Mouse (Mus musculus): Measurements from ENCODE around the gene Clcnka. TPM values are rescaled to one million over a fixed set of nuclear protein-coding genes. Genes with fewer than 3 reads are reported as not detected.

Gene Clcnka
- polyA plus RNA-seq, 1 experiment: not detected

- H3K79me2 ChIP-seq (ENCODE audit: control insufficient read depth, insufficient read depth): no peaks in the 10 kb centered on the region
- H3K79me3 ChIP-seq (ENCODE audit: low read depth): no peaks in the 10 kb centered on the region
- no peak overlapping the region for H3K4me3 ChIP-seq (ENCODE audit: insufficient read depth, poor library complexity, severe bottlenecking)
- no peak overlapping the region for H3ac ChIP-seq (ENCODE audit: control insufficient read depth, insufficient read length, low read depth)
- H3K27me3 ChIP-seq (ENCODE audit: control insufficient read depth, insufficient read depth, insufficient read length): no peaks in the 10 kb centered on the region
- TF ChIP-seq USF1 (IDR thresholded peaks at IDR 0.05; ENCODE audit: low read depth) (no peak), CEBPB (IDR thresholded peaks at IDR 0.05; ENCODE audit: low read depth) (no peak), MAX (IDR thresholded peaks at IDR 0.05) (no peak)
- H3K36me3 ChIP-seq (ENCODE audit: control insufficient read depth, insufficient read depth): no peaks in the 10 kb centered on the region
Measured at GRCm38 (mm10) chr4:141420886-141421285, 22.4 kb upstream of the Clcnka start.

- no peak within 1 kb of the TSS for H3K4me3 ChIP-seq (ENCODE audit: insufficient read depth, poor library complexity, severe bottlenecking)
- H3K36me3 ChIP-seq (ENCODE audit: control insufficient read depth, insufficient read depth): no peaks in the 10 kb centered on the region
- no peak within 1 kb of the TSS for H3ac ChIP-seq (ENCODE audit: control insufficient read depth, insufficient read length, low read depth)
- TF ChIP-seq USF1 (IDR thresholded peaks at IDR 0.05; ENCODE audit: low read depth) (no peak), MYOD1 (IDR thresholded peaks at IDR 0.05; ENCODE audit: control insufficient read depth, insufficient read length, low read depth) (no peak), MAX (IDR thresholded peaks at IDR 0.05) (no peak), FOSL1 (IDR thresholded peaks at IDR 0.05; ENCODE audit: insufficient read depth, low read length, poor library complexity, severe bottlenecking) (no peak)
- H3K79me2 ChIP-seq (ENCODE audit: control insufficient read depth, insufficient read depth): no peaks in the 10 kb centered on the region
- H3K27me3 ChIP-seq (ENCODE audit: control insufficient read depth, insufficient read depth, insufficient read length): no peaks in the 10 kb centered on the region
- no peaks in the 10 kb centered on the region for H3K79me3 ChIP-seq (ENCODE audit: low read depth)
Measured at GRCm38 (mm10) chr4:141420192-141420829, 21.8 kb upstream of the Clcnka start, which contains the start of gene Hspb7. Gene Hspb7 (plus strand): TSS chr4:141420779.

- no peak overlapping the region for H3K4me3 ChIP-seq (ENCODE audit: insufficient read depth, poor library complexity, severe bottlenecking)
- no peaks in the 10 kb centered on the region for H3K36me3 ChIP-seq (ENCODE audit: control insufficient read depth, insufficient read depth)
- H3K79me3 ChIP-seq (ENCODE audit: low read depth): no peaks in the 10 kb centered on the region
- H3K27me3 ChIP-seq (ENCODE audit: control insufficient read depth, insufficient read depth, insufficient read length): no peaks in the 10 kb centered on the region
- H3ac ChIP-seq (ENCODE audit: control insufficient read depth, insufficient read length, low read depth): no peak overlapping the region
- no peaks in the 10 kb centered on the region for H3K79me2 ChIP-seq (ENCODE audit: control insufficient read depth, insufficient read depth)
- TF ChIP-seq USF1 (IDR thresholded peaks at IDR 0.05; ENCODE audit: low read depth): no peak
- TF ChIP-seq MYOD1 (IDR thresholded peaks at IDR 0.05; ENCODE audit: control insufficient read depth, insufficient read length, low read depth): no peak
- no peak for TF ChIP-seq CTCF (IDR thresholded peaks at IDR 0.05; ENCODE audit: control insufficient read depth, insufficient read depth, insufficient read length)
- TF ChIP-seq MAX (IDR thresholded peaks at IDR 0.05): no peak
- TF ChIP-seq MYOG (IDR thresholded peaks at IDR 0.05; ENCODE audit: control insufficient read depth, extremely low read depth, insufficient read length): no peak
- no peak for TF ChIP-seq CEBPB (IDR thresholded peaks at IDR 0.05; ENCODE audit: low read depth)
- TF ChIP-seq FOSL1 (IDR thresholded peaks at IDR 0.05; ENCODE audit: insufficient read depth, low read length, poor library complexity, severe bottlenecking): no peak
Measured at GRCm38 (mm10) chr4:141419398-141420191, 21.1 kb upstream of the Clcnka start.

- Histone ChIP-seq H3K27me3 (ENCODE audit: control insufficient read depth, insufficient read depth, insufficient read length) (no peaks in the 10 kb centered on the region), H3K79me3 (ENCODE audit: low read depth) (no peaks in the 10 kb centered on the region), H3K79me2 (ENCODE audit: control insufficient read depth, insufficient read depth) (no peaks in the 10 kb centered on the region), H3K36me3 (ENCODE audit: control insufficient read depth, insufficient read depth) (no peaks in the 10 kb centered on the region), H3ac (ENCODE audit: control insufficient read depth, insufficient read length, low read depth) (no peak within 1 kb of the TSS), H3K4me3 (ENCODE audit: insufficient read depth, poor library complexity, severe bottlenecking) (no peak within 1 kb of the TSS)
- TF ChIP-seq FOSL1 (IDR thresholded peaks at IDR 0.05; ENCODE audit: insufficient read depth, low read length, poor library complexity, severe bottlenecking): no peak
- no peak for TF ChIP-seq USF1 (IDR thresholded peaks at IDR 0.05; ENCODE audit: low read depth)
- TF ChIP-seq MYOD1 (IDR thresholded peaks at IDR 0.05; ENCODE audit: control insufficient read depth, insufficient read length, low read depth): no peak
- no peak for TF ChIP-seq MAX (IDR thresholded peaks at IDR 0.05)
- no peak for TF ChIP-seq CTCF (IDR thresholded peaks at IDR 0.05; ENCODE audit: control insufficient read depth, insufficient read depth, insufficient read length)
- no peak for TF ChIP-seq CEBPB (IDR thresholded peaks at IDR 0.05; ENCODE audit: low read depth)
- no peak for TF ChIP-seq MYOG (IDR thresholded peaks at IDR 0.05; ENCODE audit: control insufficient read depth, extremely low read depth, insufficient read length)
Measured at GRCm38 (mm10) chr4:141415924-141416323, 17.4 kb upstream of the Clcnka start, which contains the start of gene Clcnkb. Gene Clcnkb (minus strand): TSS chr4:141416014.

GRCm38 (mm10) chr4:141411430-141411992 lies 13.0 kb upstream of the Clcnka start:
- TF ChIP-seq MYOG (IDR thresholded peaks at IDR 0.05; ENCODE audit: control insufficient read depth, extremely low read depth, insufficient read length) (no peak), CEBPB (IDR thresholded peaks at IDR 0.05; ENCODE audit: low read depth) (no peak), USF1 (IDR thresholded peaks at IDR 0.05; ENCODE audit: low read depth) (no peak), CTCF (IDR thresholded peaks at IDR 0.05; ENCODE audit: control insufficient read depth, insufficient read depth, insufficient read length) (no peak), MYOD1 (IDR thresholded peaks at IDR 0.05; ENCODE audit: control insufficient read depth, insufficient read length, low read depth) (no peak), MAX (IDR thresholded peaks at IDR 0.05) (no peak), FOSL1 (IDR thresholded peaks at IDR 0.05; ENCODE audit: insufficient read depth, low read length, poor library complexity, severe bottlenecking) (no peak)
- no peaks in the 10 kb centered on the region for H3K79me2 ChIP-seq (ENCODE audit: control insufficient read depth, insufficient read depth)
- H3K4me3 ChIP-seq (ENCODE audit: insufficient read depth, poor library complexity, severe bottlenecking): no peak overlapping the region
- H3K36me3 ChIP-seq (ENCODE audit: control insufficient read depth, insufficient read depth): no peaks in the 10 kb centered on the region
- no peaks in the 10 kb centered on the region for H3K27me3 ChIP-seq (ENCODE audit: control insufficient read depth, insufficient read depth, insufficient read length)
- H3ac ChIP-seq (ENCODE audit: control insufficient read depth, insufficient read length, low read depth): no peak overlapping the region
- no peaks in the 10 kb centered on the region for H3K79me3 ChIP-seq (ENCODE audit: low read depth)

All from C2C12 (cell line).